Mouse (Mus musculus) thymus, postnatal 25 days (tissue): Measurements from ENCODE around the gene Syt5.
A peak's percentile ranks its signal among the peaks of the same experiment; 100 is the strongest.

Experiments used
- DNase-seq: peaks from one replicate; pipeline ENCODE4 v3.0.0; 2022

Syt5 gene

GRCm38 (mm10) chr7:4521231-4522003, 25.9 kb downstream of the Syt5 start:
- peak; percentile 23 for DNase-seq

- DNase-seq: peak; percentile 21
These were observed 28.9 kb downstream of the Syt5 start for GRCm38 (mm10) chr7:4518487-4518886.

- DNase-seq: no peak
These were observed 30.9 kb downstream of the Syt5 start, which contains the start of gene Tnnt1 for GRCm38 (mm10) chr7:4516332-4517050. Gene Tnnt1 (minus strand): TSS chr7:4516382.

GRCm38 (mm10) chr7:4515853-4516252, 31.5 kb downstream of the Syt5 start:
- DNase-seq: no peak

GRCm38 (mm10) chr7:4513829-4514712, 33.3 kb downstream of the Syt5 start:
- DNase-seq: no peak

- peak; percentile 40 for DNase-seq
These were observed 34.1 kb downstream of the Syt5 start for GRCm38 (mm10) chr7:4513236-4513635.

- no peak for DNase-seq
These were observed 35.7 kb downstream of the Syt5 start for GRCm38 (mm10) chr7:4511489-4512224.

GRCm38 (mm10) chr7:4509863-4510608, 37.3 kb downstream of the Syt5 start:
- peak; percentile 82 for DNase-seq

GRCm38 (mm10) chr7:4508739-4509116, 38.6 kb downstream of the Syt5 start:
- DNase-seq: no peak

- DNase-seq: no peak
These were observed 39.1 kb downstream of the Syt5 start for GRCm38 (mm10) chr7:4508062-4508738.

- no peak for DNase-seq
These were observed 40.1 kb downstream of the Syt5 start for GRCm38 (mm10) chr7:4507220-4507619.

- no peak for DNase-seq
These were observed 42.5 kb downstream of the Syt5 start for GRCm38 (mm10) chr7:4504646-4505435.

- DNase-seq: no peak
These were observed 43.5 kb downstream of the Syt5 start for GRCm38 (mm10) chr7:4503858-4504257.

- DNase-seq: no peak
These were observed 44.2 kb downstream of the Syt5 start for GRCm38 (mm10) chr7:4503100-4503499.

- peak; percentile 30 for DNase-seq
These were observed 44.8 kb downstream of the Syt5 start for GRCm38 (mm10) chr7:4502421-4503090.

- peak; percentile 96 for DNase-seq
These were observed 45.6 kb downstream of the Syt5 start, which contains the start of gene Ppp1r12c for GRCm38 (mm10) chr7:4501558-4502397. Gene Ppp1r12c (minus strand): TSS chr7:4501680.

GRCm38 (mm10) chr7:4500892-4501471, 46.4 kb downstream of the Syt5 start:
- DNase-seq: peak; percentile 50

GRCm38 (mm10) chr7:4499034-4499433, 48.3 kb downstream of the Syt5 start:
- DNase-seq: no peak
